ENCODE assay signal across 18 mouse cellular contexts in the genomic region with DNA sequence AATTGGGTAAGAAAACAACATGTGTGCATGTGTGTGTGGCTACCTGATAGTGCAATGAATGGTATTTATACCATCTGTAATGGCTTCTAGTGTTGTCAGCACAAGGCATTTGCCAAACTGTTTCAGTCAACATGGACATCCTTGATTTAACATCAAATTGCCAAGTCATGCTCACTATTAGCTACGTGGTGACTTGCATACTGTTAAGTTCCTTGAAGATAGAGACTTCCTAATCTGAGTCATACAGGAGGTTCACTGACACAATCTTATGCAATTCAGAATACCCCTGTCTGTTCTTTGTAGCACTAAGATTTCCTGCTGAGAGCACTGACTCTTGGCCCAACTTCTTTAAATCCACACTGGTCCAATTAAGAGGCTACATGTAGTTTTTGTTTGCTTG. TPM values are rescaled to one million over a fixed set of nuclear protein-coding genes. Genes with fewer than 3 reads are reported as not detected.
DNase-seq lines count a peak whose midpoint lies in the region; ATAC-seq and TF ChIP-seq lines count a peak whose summit lies in the region.
"Had no signal": no experiment of that assay in that cellular context is flagged by ENCODE, and none has a peak within 500 bp of the region (broad histone marks: within the 10 kb centered on the region; RNA-seq: fewer than 3 reads in every experiment).

No protein-coding gene starts in this region.

- H3K4me1 ChIP-seq in G1E (ENCODE audit: insufficient read depth, low read depth, low read length): peaks cover 47% of the 10 kb centered on the region
- H3K4me1 ChIP-seq in intestine, postnatal 0 days (replicated peaks; ENCODE audit: control insufficient read depth, insufficient read depth, low read length): no peaks in the 10 kb centered on the region
- H3K4me1 ChIP-seq in heart, embryonic 11.5 days (ENCODE audit: control insufficient read depth, insufficient read depth, low read length): peaks cover 4% of the 10 kb centered on the region; the same call in 1 of the 2 replicates
- H3K4me1 ChIP-seq: embryonic facial prominence, embryonic 12.5 days; forebrain, embryonic 12.5 days; hindbrain, embryonic 10.5 days had no signal

- TF ChIP-seq CTCF in G1E (IDR thresholded peaks at IDR 0.05; ENCODE audit: low read depth, low read length): no peak
- no peak for TF ChIP-seq CTCF in intestine, postnatal 0 days (IDR thresholded peaks at IDR 0.05; ENCODE audit: low read depth)

- no peak for DNase-seq in G1E (ENCODE audit: low spot score)
- DNase-seq in NIH3T3 (ENCODE audit: low read depth): peak; percentile 30
- no peak for DNase-seq in testis, postnatal 10 days (ENCODE audit: low spot score)
- no peak for DNase-seq in cerebellum, postnatal 25 days
- DNase-seq: cerebellum, postnatal 10 days; heart, adult 18-20 months; kidney, postnatal 36 days; layer of hippocampus, postnatal 36 days; lung, postnatal 10 days; midbrain, embryonic 14.5 days; thymus, postnatal 25 days had no signal

- H3K27ac ChIP-seq in intestine, postnatal 0 days (ENCODE audit: low read depth, low read length): no peak overlapping the region
- H3K27ac ChIP-seq in heart, embryonic 11.5 days (ENCODE audit: low read depth, low read length): no peak overlapping the region
- H3K27ac ChIP-seq: embryonic facial prominence, embryonic 12.5 days; forebrain, embryonic 12.5 days; hindbrain, embryonic 10.5 days; limb, embryonic 13.5 days had no signal

- peak; percentile 91 for ATAC-seq in G1E (ENCODE audit: extremely low read depth, insufficient number of reproducible peaks, low FRiP score, poor library complexity, severe bottlenecking)
- peak; percentile 51; the same call in 1 of the 2 replicates for ATAC-seq in intestine, postnatal 0 days
- ATAC-seq in megakaryocyte-erythroid progenitor cell, adult 5-6 weeks (replicated peaks; ENCODE audit: low FRiP score, low TSS enrichment, poor library complexity, severe bottlenecking): peak; percentile 95
- no peak for ATAC-seq in heart, embryonic 11.5 days (replicated peaks; ENCODE audit: insufficient number of reproducible peaks, low FRiP score, low TSS enrichment)

- H3K27me3 ChIP-seq in G1E (ENCODE audit: insufficient read depth, low read length): no peaks in the 10 kb centered on the region
- no peaks in the 10 kb centered on the region for H3K27me3 ChIP-seq in intestine, postnatal 0 days (replicated peaks; ENCODE audit: control insufficient read depth, insufficient read depth, low read length)
- no peaks in the 10 kb centered on the region for H3K27me3 ChIP-seq in heart, embryonic 11.5 days (ENCODE audit: control insufficient read depth, insufficient read depth, low read length)
- H3K27me3 ChIP-seq: embryonic facial prominence, embryonic 12.5 days; forebrain, embryonic 12.5 days; limb, embryonic 13.5 days had no signal

- no peaks in the 10 kb centered on the region for H3K9me3 ChIP-seq in G1E (replicated peaks)
- H3K9me3 ChIP-seq in intestine, postnatal 0 days (ENCODE audit: control insufficient read depth): no peaks in the 10 kb centered on the region
- no peaks in the 10 kb centered on the region for H3K9me3 ChIP-seq in heart, embryonic 11.5 days (replicated peaks; ENCODE audit: control insufficient read depth, low read length)
- H3K9me3 ChIP-seq: embryonic facial prominence, embryonic 12.5 days; forebrain, embryonic 12.5 days; hindbrain, embryonic 10.5 days; limb, embryonic 13.5 days had no signal

- no peak overlapping the region for H3K9ac ChIP-seq in intestine, postnatal 0 days (ENCODE audit: low read depth, low read length)
- H3K9ac ChIP-seq in heart, embryonic 11.5 days (ENCODE audit: low read depth, low read length): no peak overlapping the region
- H3K9ac ChIP-seq: embryonic facial prominence, embryonic 12.5 days; forebrain, embryonic 12.5 days; limb, embryonic 13.5 days had no signal

- H3K4me2 ChIP-seq in intestine, postnatal 0 days (replicated peaks; ENCODE audit: low read depth): no peak overlapping the region
- no peak overlapping the region for H3K4me2 ChIP-seq in heart, embryonic 11.5 days
- H3K4me2 ChIP-seq: embryonic facial prominence, embryonic 12.5 days; forebrain, embryonic 12.5 days; limb, embryonic 13.5 days had no signal

- H3K4me3 ChIP-seq in G1E (ENCODE audit: low read depth, low read length): no peak overlapping the region; the same call in 1 of the 2 replicates
- no peak overlapping the region for H3K4me3 ChIP-seq in intestine, postnatal 0 days (ENCODE audit: low read depth, low read length)
- no peak overlapping the region for H3K4me3 ChIP-seq in heart, embryonic 11.5 days (ENCODE audit: low read depth, low read length)
- H3K4me3 ChIP-seq: embryonic facial prominence, embryonic 12.5 days; forebrain, embryonic 12.5 days; hindbrain, embryonic 10.5 days; limb, embryonic 13.5 days had no signal

- 56% methylated on average over 1 of the region's 1 CpGs for WGBS in intestine, postnatal 0 days
- WGBS in heart, embryonic 11.5 days (ENCODE audit: insufficient replicate concordance): 64% methylated on average over 1 of the region's 1 CpGs

- H3K36me3 ChIP-seq in G1E (replicated peaks): peaks cover 42% of the 10 kb centered on the region
- peaks cover 11% of the 10 kb centered on the region for H3K36me3 ChIP-seq in intestine, postnatal 0 days (ENCODE audit: control insufficient read depth, insufficient read depth)
- H3K36me3 ChIP-seq in heart, embryonic 11.5 days (ENCODE audit: control insufficient read depth, insufficient read depth, low read length): peaks cover 8% of the 10 kb centered on the region; the same call in 1 of the 2 replicates

RNA-seq across cellular contexts. Expression of a gene that starts 10.4 kb away (rescaled TPM):
- total RNA-seq in G1E (2014; fragmentation: Nextera tagmentation): not detected in 2 replicates
- 0.23 TPM in 1 of 2 replicates, not detected in the other for total RNA-seq in G1E (2017)
- polyA plus RNA-seq in G1E (2012): 0.09 TPM in 1 of 2 replicates, not detected in the other
- polyA plus RNA-seq in intestine, postnatal 0 days (2015; fragmentation: Nextera tagmentation; extraction: Ambion mirVana): 27.5 and 28.6 TPM in 2 replicates
- 0.45 TPM in 1 of 2 replicates, not detected in the other for total RNA-seq in megakaryocyte-erythroid progenitor cell, adult 5-6 weeks (2014; fragmentation: Nextera tagmentation)
- total RNA-seq in megakaryocyte-erythroid progenitor cell, adult 5-6 weeks (2017): 2.1 and 4.5 TPM in 2 replicates
- 45.4 and 59.6 TPM in 2 replicates for polyA plus RNA-seq in heart, embryonic 11.5 days (2014; fragmentation: Nextera tagmentation; extraction: Ambion mirVana)

RNA-seq across cellular contexts. Expression of a gene that starts 21.6 kb away (rescaled TPM):
- not detected in 2 replicates for total RNA-seq in G1E (2014; fragmentation: Nextera tagmentation)
- total RNA-seq in G1E (2017): 0.29 and 3.0 TPM in 2 replicates
- polyA plus RNA-seq in G1E (2012): not detected in 2 replicates
- polyA plus RNA-seq in intestine, postnatal 0 days (2015; fragmentation: Nextera tagmentation; extraction: Ambion mirVana): 6.1 and 10.3 TPM in 2 replicates
- total RNA-seq in megakaryocyte-erythroid progenitor cell, adult 5-6 weeks (2014; fragmentation: Nextera tagmentation): not detected in 2 replicates
- not detected in 2 replicates for total RNA-seq in megakaryocyte-erythroid progenitor cell, adult 5-6 weeks (2017)
- 1.5 and 1.6 TPM in 2 replicates for polyA plus RNA-seq in heart, embryonic 11.5 days (2014; fragmentation: Nextera tagmentation; extraction: Ambion mirVana)

RNA-seq across cellular contexts. Expression of a gene that starts 28.3 kb away (rescaled TPM):
- 49.4 and 63.8 TPM in 2 replicates for total RNA-seq in G1E (2014; fragmentation: Nextera tagmentation)
- 59.1 and 66.0 TPM in 2 replicates for total RNA-seq in G1E (2017)
- 27.5 and 31.9 TPM in 2 replicates for polyA plus RNA-seq in G1E (2012)
- polyA plus RNA-seq in intestine, postnatal 0 days (2015; fragmentation: Nextera tagmentation; extraction: Ambion mirVana): 7.4 and 8.8 TPM in 2 replicates
- total RNA-seq in megakaryocyte-erythroid progenitor cell, adult 5-6 weeks (2014; fragmentation: Nextera tagmentation): 15.0 and 36.3 TPM in 2 replicates
- total RNA-seq in megakaryocyte-erythroid progenitor cell, adult 5-6 weeks (2017): 17.1 and 21.6 TPM in 2 replicates
- polyA plus RNA-seq in heart, embryonic 11.5 days (2014; fragmentation: Nextera tagmentation; extraction: Ambion mirVana): 20.2 and 20.5 TPM in 2 replicates

RNA-seq across cellular contexts. Expression of a gene that starts 35.2 kb away (rescaled TPM):
- total RNA-seq in G1E (2014; fragmentation: Nextera tagmentation): 444 and 474 TPM in 2 replicates
- 136 and 149 TPM in 2 replicates for total RNA-seq in G1E (2017)
- 2,434 and 2,443 TPM in 2 replicates for polyA plus RNA-seq in G1E (2012)
- 1.2 and 1.9 TPM in 2 replicates for polyA plus RNA-seq in intestine, postnatal 0 days (2015; fragmentation: Nextera tagmentation; extraction: Ambion mirVana)
- total RNA-seq in megakaryocyte-erythroid progenitor cell, adult 5-6 weeks (2014; fragmentation: Nextera tagmentation): 16.8 and 21.8 TPM in 2 replicates
- 7.1 and 8.3 TPM in 2 replicates for total RNA-seq in megakaryocyte-erythroid progenitor cell, adult 5-6 weeks (2017)
- polyA plus RNA-seq in heart, embryonic 11.5 days (2014; fragmentation: Nextera tagmentation; extraction: Ambion mirVana): 4.8 and 5.2 TPM in 2 replicates

RNA-seq across cellular contexts. Expression of a gene that starts 38.0 kb away (rescaled TPM):
- total RNA-seq in G1E (2014; fragmentation: Nextera tagmentation) (98.8 and 107 TPM in 2 replicates), G1E (2017) (41.7 and 44.5 TPM in 2 replicates)
- 1.3 and 1.9 TPM in 2 replicates for polyA plus RNA-seq in G1E (2012)
- polyA plus RNA-seq in intestine, postnatal 0 days (2015; fragmentation: Nextera tagmentation; extraction: Ambion mirVana): 15.0 and 22.1 TPM in 2 replicates
- 15.3 and 16.8 TPM in 2 replicates for total RNA-seq in megakaryocyte-erythroid progenitor cell, adult 5-6 weeks (2014; fragmentation: Nextera tagmentation)
- total RNA-seq in megakaryocyte-erythroid progenitor cell, adult 5-6 weeks (2017): 9.6 and 11.3 TPM in 2 replicates
- polyA plus RNA-seq in heart, embryonic 11.5 days (2014; fragmentation: Nextera tagmentation; extraction: Ambion mirVana): 7.8 and 10.6 TPM in 2 replicates

Comparison
In these comparisons a context has a peak if more than half of its experiments do, and no peak if none do; other contexts are left out.
1. RNA of a gene that starts 10.4 kb away (polyA plus RNA-seq): 45.4 to 59.6 TPM in heart, embryonic 11.5 days and 27.5 to 28.6 TPM in intestine, postnatal 0 days; 0.09 TPM in G1E; every median in the first group is over 10 times any median in the second.